Mouse (Mus musculus) heart, postnatal 25 days (tissue): ENCODE measurements around the gene Csdc2. TPM values are rescaled to one million over a fixed set of nuclear protein-coding genes. Genes with fewer than 3 reads are reported as not detected.

Experiments
- DNase-seq: peaks from one replicate; pipeline ENCODE4 v3.0.0; 2022; ENCODE audit warnings: low spot score
- intact Hi-C: fragments of 180-260 bp; cut with DNase I; formaldehyde crosslinking; loops from one replicate; pipeline ENCODE4 v1.15.1; 2025
- total RNA-seq, 2 experiments: library from RNA; stranded (reverse); gene quantifications; 2 replicates each; pipeline ENCODE4 v1.2.3; 2021

Gene Csdc2
- total RNA-seq, 2 experiments from 2014 or later: 73.5 to 87.5 TPM

GRCm38 (mm10) chr15:81982173-81982572, 45.6 kb downstream of the Csdc2 start:
- no peak for DNase-seq
- intact Hi-C loops: no loop called here

GRCm38 (mm10) chr15:81985267-81986161, 49.0 kb downstream of the Csdc2 start:
- intact Hi-C loops: no loop called here
- no peak for DNase-seq

- no peak for DNase-seq
- intact Hi-C loops: loop anchor here (2.0 kb wide), 1 partner anchor 49 kb away; no protein-coding TSS in a partner anchor
These were observed 51.1 kb downstream of the Csdc2 start, which contains the start of gene Xrcc6 for GRCm38 (mm10) chr15:81987646-81988045. Gene Xrcc6, plus strand, starts transcription at chr15:81987835.

GRCm38 (mm10) chr15:81989371-81990062, 53.0 kb downstream of the Csdc2 start:
- intact Hi-C loops: loop anchor here (1.0 to 2.0 kb wide), 2 partner anchors 29 to 51 kb away; partner anchors contain the start of gene Pmm1
- DNase-seq: peak; percentile 76

GRCm38 (mm10) chr15:81990549-81990948, 54.0 kb downstream of the Csdc2 start:
- intact Hi-C loops: no loop called here
- no peak for DNase-seq

- intact Hi-C loops: no loop called here
These were observed 57.4 kb downstream of the Csdc2 start for GRCm38 (mm10) chr15:81993992-81994391.

More at GRCm38 (mm10) chr15:81993992-81994391, 57.4 kb downstream of the Csdc2 start:
- no peak for DNase-seq

Other genes starting within 250 kb of the Csdc2 start
- 1 to 10 TPM; 1.3 to 1.6 TPM for gene Chadl, start 239.5 kb upstream of the Csdc2 start, total RNA-seq
- 10 to 100 TPM; 70.3 to 72.9 TPM for gene Zc3h7b, start 191.7 kb upstream of the Csdc2 start, total RNA-seq
- gene Rangap1, start 191.2 kb upstream of the Csdc2 start, total RNA-seq: 10 to 100 TPM; 22.7 to 27.5 TPM
- gene Tef, start 134.3 kb upstream of the Csdc2 start, total RNA-seq: 100 to 1,000 TPM in 1 of 2 experiments, 10 to 100 TPM in 1; 64.1 to 135 TPM
- 10 to 100 TPM; 66.9 to 95.5 TPM for gene Tob2, start 78.0 kb upstream of the Csdc2 start, total RNA-seq
- gene Phf5a, start 64.8 kb upstream of the Csdc2 start, total RNA-seq: 10 to 100 TPM; 29.7 to 38.0 TPM
- 1,000 to 10,000 TPM; 2,060 to 2,092 TPM for gene Aco2, start 64.5 kb upstream of the Csdc2 start, total RNA-seq
- gene Polr3h, start 10.5 kb upstream of the Csdc2 start, total RNA-seq: 1 to 10 TPM; 6.7 to 7.0 TPM
- gene Pmm1, start 24.2 kb downstream of the Csdc2 start, total RNA-seq: 10 to 100 TPM; 26.6 to 27.0 TPM
- gene 1700029P11Rik, start 43.8 kb downstream of the Csdc2 start, total RNA-seq: not detected
- gene Xrcc6, start 51.1 kb downstream of the Csdc2 start, total RNA-seq: 10 to 100 TPM; 21.4 to 23.5 TPM
- 10 to 100 TPM; 24.4 to 25.9 TPM for gene Desi1, start 97.1 kb downstream of the Csdc2 start, total RNA-seq
- 10 to 100 TPM; 48.2 to 52.5 TPM for gene Snu13, start 110.8 kb downstream of the Csdc2 start, total RNA-seq
- not detected for gene 4930407I10Rik, start 122.4 kb downstream of the Csdc2 start, total RNA-seq
- gene Mei1, start 133.2 kb downstream of the Csdc2 start, total RNA-seq: not detected
- 1 to 10 TPM; 4.4 to 6.4 TPM for gene Ccdc134, start 191.2 kb downstream of the Csdc2 start, total RNA-seq
- 10 to 100 TPM; 20.5 to 21.8 TPM for gene Srebf2, start 210.4 kb downstream of the Csdc2 start, total RNA-seq